Mouse (Mus musculus) MEL (cell line): ENCODE measurements around the gene Cd101. TPM values are rescaled to one million over a fixed set of nuclear protein-coding genes. Genes with fewer than 3 reads are reported as not detected.

Source experiments
- DNase-seq: peaks from one replicate; pipeline ENCODE4 v3.0.0; 2011; ENCODE audit warnings: low read depth, low spot score
- H3K27ac ChIP-seq: 2 replicates; pipeline ENCODE4 v1.5.1; 2012; ENCODE audit warnings: low read depth, mild to moderate bottlenecking, control low read depth, low read length, moderate library complexity; ENCODE audit not compliant: control insufficient read depth
- H3K27me3 ChIP-seq, 2 experiments: fragments of 150-350 bp in 1 of 2; sonication (generic) in 1 of 2; 2 replicates each; pipeline ENCODE4 v1.6.1; 2012; ENCODE audit warnings: low read length in 2 of 2, mild to moderate bottlenecking in 2 of 2, improper control_type of control experiment in 1 of 2, moderate library complexity in 1 of 2; ENCODE audit not compliant: insufficient read depth in 2 of 2, control insufficient read depth in 1 of 2
- H3K36me3 ChIP-seq, 2 experiments: 2 replicates each; pipeline ENCODE4 v1.6.1; 2012 to 2014; ENCODE audit warnings: low read length in 2 of 2, improper control_type of control experiment in 1 of 2, inconsistent platforms in 1 of 2, mild to moderate bottlenecking in 1 of 2; ENCODE audit not compliant: insufficient read depth in 2 of 2, control insufficient read depth in 1 of 2
- H3K4me1 ChIP-seq, 2 experiments: fragments of 150-350 bp in 1 of 2; sonication (generic) in 1 of 2; 2 replicates each; pipeline ENCODE4 v1.6.1; 2012; ENCODE audit warnings: low read length in 2 of 2, improper control_type of control experiment in 1 of 2, mild to moderate bottlenecking in 1 of 2; ENCODE audit not compliant: insufficient read depth in 2 of 2, control insufficient read depth in 1 of 2
- H3K4me3 ChIP-seq, 2 experiments: fragments of 150-350 bp in 1 of 2; sonication (generic) in 1 of 2; 2 replicates each; pipeline ENCODE4 v1.5.1; 2012; ENCODE audit warnings: low read depth in 2 of 2, low read length in 2 of 2, mild to moderate bottlenecking in 2 of 2, moderate library complexity in 2 of 2, control low read depth in 1 of 2, improper control_type of control experiment in 1 of 2; ENCODE audit not compliant: control insufficient read depth in 1 of 2, insufficient read depth in 1 of 2
- H3K79me2 ChIP-seq: 2 replicates; pipeline ENCODE4 v1.6.1; 2012; ENCODE audit warnings: mild to moderate bottlenecking, low read length, moderate library complexity; ENCODE audit not compliant: control insufficient read depth, poor library complexity, insufficient read depth
- H3K9ac ChIP-seq: 2 replicates; pipeline ENCODE4 v1.6.1; 2012; ENCODE audit warnings: low read depth, mild to moderate bottlenecking, control low read depth, low read length, moderate library complexity; ENCODE audit not compliant: control insufficient read depth, poor library complexity, severe bottlenecking
- H3K9me3 ChIP-seq: fragments of 150-350 bp; sonication (generic); replicated peaks from 2 replicates; pipeline ENCODE4 v1.6.1; 2012; ENCODE audit warnings: mild to moderate bottlenecking, low read length, improper control_type of control experiment, moderate library complexity; ENCODE audit not compliant: insufficient read depth
- CHD1 ChIP-seq: IDR thresholded peaks from 2 replicates; pipeline ENCODE4 v1.6.1; 2012; ENCODE audit warnings: low read depth, mild to moderate bottlenecking, inconsistent platforms, low read length, improper control_type of control experiment
- CHD2 ChIP-seq: IDR thresholded peaks from 2 replicates; pipeline ENCODE4 v1.6.1; 2011; ENCODE audit warnings: low read length, improper control_type of control experiment
- CTCF ChIP-seq, 3 experiments: IDR thresholded peaks in 2 of 3; conservative IDR thresholded peaks in 1 of 3; 2 replicates each; pipeline ENCODE4 v1.5.1; 2011 to 2012; ENCODE audit warnings: low read length in 3 of 3, low read depth in 2 of 3, mild to moderate bottlenecking in 2 of 3, improper control_type of control experiment in 1 of 3, inconsistent platforms in 1 of 3, mixed read lengths in 1 of 3, moderate library complexity in 1 of 3; ENCODE audit not compliant: control insufficient read depth in 1 of 3, insufficient read depth in 1 of 3, poor library complexity in 1 of 3, severe bottlenecking in 1 of 3
- E2F4 ChIP-seq: IDR thresholded peaks from 2 replicates; pipeline ENCODE4 v1.6.1; 2011; ENCODE audit warnings: low read depth, low read length, improper control_type of control experiment, borderline replicate concordance
- EP300 ChIP-seq, 2 experiments: IDR thresholded peaks; 2 replicates each; pipeline ENCODE4 v1.6.1; 2011; ENCODE audit warnings: improper control_type of control experiment in 2 of 2, low read length in 2 of 2, low read depth in 1 of 2, mild to moderate bottlenecking in 1 of 2
- ETS1 ChIP-seq: IDR thresholded peaks from 2 replicates; pipeline ENCODE4 v1.6.1; 2012; ENCODE audit warnings: low read depth, mild to moderate bottlenecking, inconsistent platforms, low read length, improper control_type of control experiment, moderate library complexity
- GABPA ChIP-seq: IDR thresholded peaks from 2 replicates; pipeline ENCODE4 v1.6.1; 2012; ENCODE audit warnings: low read depth, mild to moderate bottlenecking, inconsistent platforms, low read length, improper control_type of control experiment, moderate library complexity
- GATA1 ChIP-seq: IDR thresholded peaks from 2 replicates; pipeline ENCODE4 v1.6.1; 2011; ENCODE audit warnings: low read depth, low read length, improper control_type of control experiment
- HCFC1 ChIP-seq: IDR thresholded peaks from 2 replicates; pipeline ENCODE4 v1.6.1; 2012; ENCODE audit warnings: low read depth, mild to moderate bottlenecking, inconsistent platforms, low read length, improper control_type of control experiment, moderate library complexity
- JUND ChIP-seq: IDR thresholded peaks from 2 replicates; pipeline ENCODE4 v1.6.1; 2011; ENCODE audit warnings: low read depth, mild to moderate bottlenecking, improper control_type of control experiment, low read length
- MAFK ChIP-seq: IDR thresholded peaks from 2 replicates; pipeline ENCODE4 v1.6.1; 2011; ENCODE audit warnings: low read depth, mild to moderate bottlenecking, low read length, improper control_type of control experiment, borderline replicate concordance
- MXI1 ChIP-seq: IDR thresholded peaks from 2 replicates; pipeline ENCODE4 v1.6.1; 2011; ENCODE audit warnings: mild to moderate bottlenecking, low read depth, low read length, improper control_type of control experiment
- MYB ChIP-seq: IDR thresholded peaks from 2 replicates; pipeline ENCODE4 v1.6.1; 2011; ENCODE audit warnings: mild to moderate bottlenecking, low read depth, low read length, improper control_type of control experiment
- NELFE ChIP-seq: IDR thresholded peaks from 2 replicates; pipeline ENCODE4 v1.6.1; 2011; ENCODE audit warnings: low read depth, low read length, improper control_type of control experiment
- POLR2A ChIP-seq, 2 experiments: IDR thresholded peaks; 2 replicates each; pipeline ENCODE4 v1.6.1; 2011 to 2012; ENCODE audit warnings: low read length in 2 of 2, mild to moderate bottlenecking in 2 of 2, control low read depth in 1 of 2, improper control_type of control experiment in 1 of 2, low read depth in 1 of 2, moderate library complexity in 1 of 2; ENCODE audit not compliant: control insufficient read depth in 1 of 2, insufficient read depth in 1 of 2, poor library complexity in 1 of 2
- POLR2AphosphoS2 ChIP-seq: IDR thresholded peaks from 2 replicates; pipeline ENCODE4 v1.6.1; 2011; ENCODE audit warnings: low read length, improper control_type of control experiment
- POLR2AphosphoS5 ChIP-seq: IDR thresholded peaks from 2 replicates; pipeline ENCODE4 v1.6.1; 2012; ENCODE audit warnings: low read depth, borderline replicate concordance, mild to moderate bottlenecking, inconsistent platforms, low read length, moderate library complexity, mixed read lengths
- RAD21 ChIP-seq: IDR thresholded peaks from 2 replicates; pipeline ENCODE4 v1.6.1; 2011; ENCODE audit warnings: mild to moderate bottlenecking, low read depth, low read length, improper control_type of control experiment
- RCOR1 ChIP-seq: IDR thresholded peaks from 2 replicates; pipeline ENCODE4 v1.6.1; 2012; ENCODE audit warnings: low read depth, mild to moderate bottlenecking, inconsistent platforms, low read length, improper control_type of control experiment
- SIN3A ChIP-seq: IDR thresholded peaks from 2 replicates; pipeline ENCODE4 v1.6.1; 2012; ENCODE audit warnings: low read length, improper control_type of control experiment, inconsistent platforms
- TAL1 ChIP-seq: IDR thresholded peaks from 2 replicates; pipeline ENCODE4 v1.6.1; 2012; ENCODE audit warnings: mild to moderate bottlenecking, inconsistent platforms, low read length, moderate library complexity, mixed read lengths
- UBTF ChIP-seq: IDR thresholded peaks from 2 replicates; pipeline ENCODE4 v1.6.1; 2012; ENCODE audit warnings: low read depth, mild to moderate bottlenecking, inconsistent platforms, low read length, improper control_type of control experiment, moderate library complexity, borderline replicate concordance; ENCODE audit not compliant: insufficient read depth
- ZC3H11A ChIP-seq: IDR thresholded peaks from 2 replicates; pipeline ENCODE4 v1.6.1; 2012; ENCODE audit warnings: low read depth, mild to moderate bottlenecking, inconsistent platforms, low read length, improper control_type of control experiment
- ZNF384 ChIP-seq: IDR thresholded peaks from 2 replicates; pipeline ENCODE4 v1.6.1; 2012; ENCODE audit warnings: low read depth, mild to moderate bottlenecking, inconsistent platforms, low read length, improper control_type of control experiment
- polyA plus RNA-seq, 2 experiments: library from polyadenylated mRNA; stranded (reverse) in 1 of 2; unstranded in 1 of 2; fragments of >175 nt in 1 of 2; fragments of >200 nt in 1 of 2; gene quantifications; 2 replicates each; pipeline versions ENCODE4 v1.2.1 to v1.2.4; 2012; ENCODE audit warnings: low replicate concordance in 2 of 2, low read depth in 1 of 2; ENCODE audit not compliant: insufficient read length in 2 of 2, insufficient read depth in 1 of 2, missing spikeins in 1 of 2
- total RNA-seq: library from RNA; depleted of rRNA; stranded (reverse); fragments of 300-350 nt; gene quantifications from 2 replicates; pipeline ENCODE4 v1.2.3, GENCODE M21; 2012

The Cd101 gene
- total and polyA plus RNA-seq, 3 experiments, result not detected

GRCm38 (mm10) chr3:101071576-101071975 is 42.2 kb upstream of the Cd101 start:
- TF ChIP-seq CHD2 (no peak), ETS1 (no peak), JUND (no peak), GATA1 (no peak), RCOR1 (no peak), MYB (no peak), MAFK (no peak), POLR2AphosphoS5 (no peak), ZNF384 (no peak), SIN3A (no peak), POLR2AphosphoS2 (no peak), CTCF (IDR thresholded peaks at IDR 0.05 in 2 of 3, conservative IDR thresholded peaks at IDR 0.05 in 1 of 3; ENCODE audit: control insufficient read depth in 1 of 3, insufficient read depth in 1 of 3, low read depth in 2 of 3, low read length in 3 of 3, poor library complexity in 1 of 3, severe bottlenecking in 1 of 3) (no peak), EP300 (IDR thresholded peaks at IDR 0.05; ENCODE audit: low read depth in 1 of 2, low read length in 2 of 2) (no peak), POLR2A (IDR thresholded peaks at IDR 0.05; ENCODE audit: control insufficient read depth in 1 of 2, insufficient read depth in 1 of 2, low read depth in 1 of 2, low read length in 2 of 2, poor library complexity in 1 of 2) (no peak)
- Histone ChIP-seq H3K4me3 (no peak overlapping the region), H3K27ac (no peak overlapping the region), H3K9ac (no peak overlapping the region), H3K9me3 (no peaks in the 10 kb centered on the region), H3K79me2 (no peaks in the 10 kb centered on the region), H3K27me3 (no peaks in the 10 kb centered on the region), H3K36me3 (no peaks in the 10 kb centered on the region), H3K4me1 (no peaks in the 10 kb centered on the region)
- no peak for DNase-seq

- Histone ChIP-seq H3K4me3 (no peak overlapping the region), H3K27me3 (no peaks in the 10 kb centered on the region), H3K4me1 (no peaks in the 10 kb centered on the region), H3K9ac (no peak overlapping the region), H3K9me3 (no peaks in the 10 kb centered on the region), H3K27ac (no peak overlapping the region), H3K36me3 (no peaks in the 10 kb centered on the region), H3K79me2 (no peaks in the 10 kb centered on the region)
- no peak for DNase-seq
- no peak for TF ChIP-seq RAD21
- no peak for TF ChIP-seq MXI1
- TF ChIP-seq POLR2AphosphoS2, result no peak
Observed at GRCm38 (mm10) chr3:101070796-101071235, 41.5 kb upstream of the Cd101 start.

GRCm38 (mm10) chr3:101070230-101070795 is 41.0 kb upstream of the Cd101 start:
- Histone ChIP-seq H3K27me3 (no peaks in the 10 kb centered on the region), H3K27ac (no peak overlapping the region), H3K4me1 (no peaks in the 10 kb centered on the region), H3K36me3 (no peaks in the 10 kb centered on the region), H3K9me3 (no peaks in the 10 kb centered on the region), H3K4me3 (no peak overlapping the region), H3K9ac (no peak overlapping the region)
- DNase-seq, result no peak
- TF ChIP-seq CHD2 (no peak), HCFC1 (no peak), NELFE (no peak), GABPA (no peak), CHD1 (no peak), UBTF (no peak), ZC3H11A (no peak), TAL1 (no peak), RAD21 (no peak), ZNF384 (no peak), GATA1 (no peak), E2F4 (no peak), CTCF (IDR thresholded peaks at IDR 0.05 in 2 of 3, conservative IDR thresholded peaks at IDR 0.05 in 1 of 3; ENCODE audit: control insufficient read depth in 1 of 3, insufficient read depth in 1 of 3, low read depth in 2 of 3, low read length in 3 of 3, poor library complexity in 1 of 3, severe bottlenecking in 1 of 3) (no peak), POLR2A (IDR thresholded peaks at IDR 0.05; ENCODE audit: control insufficient read depth in 1 of 2, insufficient read depth in 1 of 2, low read depth in 1 of 2, low read length in 2 of 2, poor library complexity in 1 of 2) (no peak)
- TF ChIP-seq, all 39 proteins: peak for 0
- H3K79me2 ChIP-seq, result no peaks in the 10 kb centered on the region
